Mouse (Mus musculus): ENCODE measurements at regions not wholly inside any gene's neighbourhood (a gene's known extent, or its start where the extent isn't known, plus 50 kb on each side); places are given as distances from the start of the nearest gene placed in this dataset.

GRCm38 (mm10) chr1:137901211-137901610 is 274.3 kb downstream of the Ptprc start:
- TF ChIP-seq CTCF (IDR thresholded peaks at IDR 0.05; ENCODE audit: low read depth) (no peak), EP300 (IDR thresholded peaks at IDR 0.05; ENCODE audit: low read depth) (no peak)
